Mouse (Mus musculus): ENCODE data around the gene Trim10.
"Not testable (repeated sequence)": the region's sequence is repeated elsewhere in the genome, so short reads cannot be mapped to it uniquely, and the experiment has no call there.

Gene Trim10

GRCm38 (mm10) chr17:36869284-36869954 is at the start of gene Trim10:
TSS of gene Trim10 (plus strand) at chr17:36869574.
- no peak for DNase-seq (ENCODE audit: low read depth, low spot score)

- DNase-seq (ENCODE audit: low read depth, low spot score) = no peak
These were observed 45.4 kb upstream of the Trim10 start for GRCm38 (mm10) chr17:36824005-36824404.

- no peak for DNase-seq (ENCODE audit: low read depth, low spot score)
These were observed 43.8 kb upstream of the Trim10 start for GRCm38 (mm10) chr17:36825525-36825924.

- DNase-seq (ENCODE audit: low read depth, low spot score) = not testable (repeated sequence)
These were observed 43.4 kb upstream of the Trim10 start for GRCm38 (mm10) chr17:36826002-36826401.

GRCm38 (mm10) chr17:36828488-36828887 is 40.9 kb upstream of the Trim10 start:
- DNase-seq (ENCODE audit: low read depth, low spot score) = no peak

- no peak for DNase-seq (ENCODE audit: low read depth, low spot score)
These were observed 38.9 kb upstream of the Trim10 start for GRCm38 (mm10) chr17:36830470-36830869.

GRCm38 (mm10) chr17:36832694-36833093 is 36.7 kb upstream of the Trim10 start:
- no peak for DNase-seq (ENCODE audit: low read depth, low spot score)

GRCm38 (mm10) chr17:36835591-36836426 is 33.6 kb upstream of the Trim10 start:
- DNase-seq (ENCODE audit: low read depth, low spot score) = peak; percentile 60

- no peak for DNase-seq (ENCODE audit: low read depth, low spot score)
These were observed 33.0 kb upstream of the Trim10 start for GRCm38 (mm10) chr17:36836427-36836812.

- DNase-seq (ENCODE audit: low read depth, low spot score) = peak; percentile 92
These were observed 32.3 kb upstream of the Trim10 start, which contains the start of gene Trim26 for GRCm38 (mm10) chr17:36836874-36837647. TSS of gene Trim26 (plus strand) at chr17:36837134.

- DNase-seq (ENCODE audit: low read depth, low spot score) = no peak
These were observed 30.4 kb upstream of the Trim10 start for GRCm38 (mm10) chr17:36839001-36839400.

- no peak for DNase-seq (ENCODE audit: low read depth, low spot score)
These were observed 29.4 kb upstream of the Trim10 start for GRCm38 (mm10) chr17:36839931-36840330.

GRCm38 (mm10) chr17:36840961-36841445 is 28.4 kb upstream of the Trim10 start:
- DNase-seq (ENCODE audit: low read depth, low spot score) = no peak

- DNase-seq (ENCODE audit: low read depth, low spot score) = no peak
These were observed 25.7 kb upstream of the Trim10 start for GRCm38 (mm10) chr17:36843696-36844095.

GRCm38 (mm10) chr17:36844286-36844719 is 25.1 kb upstream of the Trim10 start:
- peak; percentile 26 for DNase-seq (ENCODE audit: low read depth, low spot score)

GRCm38 (mm10) chr17:36844725-36845124 is 24.6 kb upstream of the Trim10 start:
- no peak for DNase-seq (ENCODE audit: low read depth, low spot score)

- DNase-seq (ENCODE audit: low read depth, low spot score) = no peak
These were observed 20.5 kb upstream of the Trim10 start for GRCm38 (mm10) chr17:36848911-36849310.

GRCm38 (mm10) chr17:36849992-36850391 is 19.4 kb upstream of the Trim10 start:
- no peak for DNase-seq (ENCODE audit: low read depth, low spot score)

- no peak for DNase-seq (ENCODE audit: low read depth, low spot score)
These were observed 18.2 kb upstream of the Trim10 start for GRCm38 (mm10) chr17:36851200-36851599.

GRCm38 (mm10) chr17:36851627-36852026 is 17.7 kb upstream of the Trim10 start:
- DNase-seq (ENCODE audit: low read depth, low spot score) = no peak

GRCm38 (mm10) chr17:36855484-36855883 is 13.9 kb upstream of the Trim10 start:
- DNase-seq (ENCODE audit: low read depth, low spot score) = no peak

- DNase-seq (ENCODE audit: low read depth, low spot score) = no peak
These were observed 13.1 kb upstream of the Trim10 start for GRCm38 (mm10) chr17:36856236-36856635.
